Mouse (Mus musculus): Measurements from ENCODE around the gene Sema7a. TPM values are rescaled to one million over a fixed set of nuclear protein-coding genes. Genes with fewer than 3 reads are reported as not detected.

Gene Sema7a
- polyA plus RNA-seq, 1 experiment from 2014 or later = 0.04 TPM

- ATAC-seq (ENCODE audit: low read depth) = no peak
- WGBS (ENCODE audit: insufficient replicate concordance) = 74% methylated on average over 12 of the region's 12 CpGs
- Histone ChIP-seq H3K4me3 (ENCODE audit: low read depth, low read length) (no peak overlapping the region), H3K27me3 (ENCODE audit: control insufficient read depth, insufficient read depth, low read depth, low read length) (peaks cover 3% of the 10 kb centered on the region; the same call in 1 of the 2 replicates), H3K36me3 (ENCODE audit: control insufficient read depth, insufficient read depth) (no peaks in the 10 kb centered on the region), H3K4me1 (ENCODE audit: control insufficient read depth, low read depth, low read length) (no peaks in the 10 kb centered on the region; the same call in 1 of the 2 replicates), H3K9me3 (replicated peaks; ENCODE audit: control insufficient read depth, low read length) (no peaks in the 10 kb centered on the region), H3K9ac (ENCODE audit: low read depth, low read length) (no peak overlapping the region), H3K27ac (ENCODE audit: low read length) (no peak overlapping the region), H3K4me2 (ENCODE audit: low read depth, low read length) (no peak overlapping the region)
Observed at GRCm38 (mm10) chr9:57954962-57955744, 15.2 kb downstream of the Sema7a start.

- Histone ChIP-seq H3K4me3 (ENCODE audit: low read depth, low read length) (no peak overlapping the region), H3K4me1 (ENCODE audit: control insufficient read depth, low read depth, low read length) (no peaks in the 10 kb centered on the region; the same call in 1 of the 2 replicates), H3K27me3 (ENCODE audit: control insufficient read depth, insufficient read depth, low read depth, low read length) (peaks cover 3% of the 10 kb centered on the region; the same call in 1 of the 2 replicates), H3K36me3 (ENCODE audit: control insufficient read depth, insufficient read depth) (no peaks in the 10 kb centered on the region), H3K9ac (ENCODE audit: low read depth, low read length) (no peak overlapping the region), H3K27ac (ENCODE audit: low read length) (no peak overlapping the region), H3K4me2 (ENCODE audit: low read depth, low read length) (no peak overlapping the region), H3K9me3 (replicated peaks; ENCODE audit: control insufficient read depth, low read length) (no peaks in the 10 kb centered on the region)
- no peak for ATAC-seq (ENCODE audit: low read depth)
- 55% methylated on average over 6 of the region's 6 CpGs for WGBS (ENCODE audit: insufficient replicate concordance)
Observed at GRCm38 (mm10) chr9:57955764-57956163, 15.9 kb downstream of the Sema7a start.

GRCm38 (mm10) chr9:57956196-57956837 is 16.4 kb downstream of the Sema7a start:
- no peak overlapping the region for H3K4me3 ChIP-seq (ENCODE audit: low read depth, low read length)
- H3K27me3 ChIP-seq (ENCODE audit: control insufficient read depth, insufficient read depth, low read depth, low read length) = peaks cover under 1% of the 10 kb centered on the region; the same call in 1 of the 2 replicates
- 55% methylated on average over 9 of the region's 9 CpGs for WGBS (ENCODE audit: insufficient replicate concordance)
- no peak overlapping the region for H3K9ac ChIP-seq (ENCODE audit: low read depth, low read length)
- H3K4me1 ChIP-seq (ENCODE audit: control insufficient read depth, low read depth, low read length) = no peaks in the 10 kb centered on the region; the same call in 1 of the 2 replicates
- H3K9me3 ChIP-seq (replicated peaks; ENCODE audit: control insufficient read depth, low read length) = no peaks in the 10 kb centered on the region
- no peak for ATAC-seq (ENCODE audit: low read depth)
- H3K27ac ChIP-seq (ENCODE audit: low read length) = no peak overlapping the region
- H3K4me2 ChIP-seq (ENCODE audit: low read depth, low read length) = no peak overlapping the region
- H3K36me3 ChIP-seq (ENCODE audit: control insufficient read depth, insufficient read depth) = no peaks in the 10 kb centered on the region

GRCm38 (mm10) chr9:57956838-57957236 is 16.9 kb downstream of the Sema7a start:
- Histone ChIP-seq H3K4me1 (ENCODE audit: control insufficient read depth, low read depth, low read length) (no peaks in the 10 kb centered on the region; the same call in 1 of the 2 replicates), H3K4me3 (ENCODE audit: low read depth, low read length) (no peak overlapping the region), H3K4me2 (ENCODE audit: low read depth, low read length) (no peak overlapping the region), H3K9ac (ENCODE audit: low read depth, low read length) (no peak overlapping the region), H3K27ac (ENCODE audit: low read length) (no peak overlapping the region), H3K36me3 (ENCODE audit: control insufficient read depth, insufficient read depth) (no peaks in the 10 kb centered on the region), H3K9me3 (replicated peaks; ENCODE audit: control insufficient read depth, low read length) (no peaks in the 10 kb centered on the region), H3K27me3 (ENCODE audit: control insufficient read depth, insufficient read depth, low read depth, low read length) (no peaks in the 10 kb centered on the region)
- 24% methylated on average over 5 of the region's 5 CpGs for WGBS (ENCODE audit: insufficient replicate concordance)
- no peak for ATAC-seq (ENCODE audit: low read depth)

GRCm38 (mm10) chr9:57958615-57959014 is 18.7 kb downstream of the Sema7a start:
- 50% methylated on average over 1 of the region's 1 CpGs for WGBS (ENCODE audit: insufficient replicate concordance)
- Histone ChIP-seq H3K9me3 (replicated peaks; ENCODE audit: control insufficient read depth, low read length) (no peaks in the 10 kb centered on the region), H3K4me2 (ENCODE audit: low read depth, low read length) (no peak overlapping the region), H3K9ac (ENCODE audit: low read depth, low read length) (no peak overlapping the region), H3K4me1 (ENCODE audit: control insufficient read depth, low read depth, low read length) (no peaks in the 10 kb centered on the region; the same call in 1 of the 2 replicates), H3K27ac (ENCODE audit: low read length) (no peak overlapping the region), H3K27me3 (ENCODE audit: control insufficient read depth, insufficient read depth, low read depth, low read length) (no peaks in the 10 kb centered on the region), H3K4me3 (ENCODE audit: low read depth, low read length) (no peak overlapping the region), H3K36me3 (ENCODE audit: control insufficient read depth, insufficient read depth) (no peaks in the 10 kb centered on the region)
- no peak for ATAC-seq (ENCODE audit: low read depth)

GRCm38 (mm10) chr9:57959399-57959798 is 19.5 kb downstream of the Sema7a start:
- Histone ChIP-seq H3K4me3 (ENCODE audit: low read depth, low read length) (no peak overlapping the region), H3K9ac (ENCODE audit: low read depth, low read length) (no peak overlapping the region), H3K4me2 (ENCODE audit: low read depth, low read length) (no peak overlapping the region), H3K36me3 (ENCODE audit: control insufficient read depth, insufficient read depth) (no peaks in the 10 kb centered on the region), H3K9me3 (replicated peaks; ENCODE audit: control insufficient read depth, low read length) (no peaks in the 10 kb centered on the region), H3K27me3 (ENCODE audit: control insufficient read depth, insufficient read depth, low read depth, low read length) (no peaks in the 10 kb centered on the region), H3K27ac (ENCODE audit: low read length) (no peak overlapping the region), H3K4me1 (ENCODE audit: control insufficient read depth, low read depth, low read length) (no peaks in the 10 kb centered on the region; the same call in 1 of the 2 replicates)
- no peak for ATAC-seq (ENCODE audit: low read depth)
- WGBS (ENCODE audit: insufficient replicate concordance) = 59% methylated on average over 10 of the region's 10 CpGs

GRCm38 (mm10) chr9:57959886-57960866 is 20.3 kb downstream of the Sema7a start:
- ATAC-seq (ENCODE audit: low read depth) = no peak

GRCm38 (mm10) chr9:57961226-57961625 is 21.3 kb downstream of the Sema7a start:
- WGBS (ENCODE audit: insufficient replicate concordance) = 79% methylated on average over 15 of the region's 15 CpGs

More at GRCm38 (mm10) chr9:57959886-57960866, 20.3 kb downstream of the Sema7a start:
- Histone ChIP-seq H3K9ac (ENCODE audit: low read depth, low read length) (no peak overlapping the region), H3K4me3 (ENCODE audit: low read depth, low read length) (no peak overlapping the region), H3K27ac (ENCODE audit: low read length) (no peak overlapping the region), H3K27me3 (ENCODE audit: control insufficient read depth, insufficient read depth, low read depth, low read length) (no peaks in the 10 kb centered on the region), H3K4me2 (ENCODE audit: low read depth, low read length) (no peak overlapping the region), H3K36me3 (ENCODE audit: control insufficient read depth, insufficient read depth) (no peaks in the 10 kb centered on the region), H3K4me1 (ENCODE audit: control insufficient read depth, low read depth, low read length) (no peaks in the 10 kb centered on the region), H3K9me3 (replicated peaks; ENCODE audit: control insufficient read depth, low read length) (no peaks in the 10 kb centered on the region)
- 64% methylated on average over 17 of the region's 17 CpGs for WGBS (ENCODE audit: insufficient replicate concordance)

More at GRCm38 (mm10) chr9:57961226-57961625, 21.3 kb downstream of the Sema7a start:
- no peak overlapping the region for H3K4me3 ChIP-seq (ENCODE audit: low read depth, low read length)
- H3K4me2 ChIP-seq (ENCODE audit: low read depth, low read length) = no peak overlapping the region
- no peaks in the 10 kb centered on the region for H3K36me3 ChIP-seq (ENCODE audit: control insufficient read depth, insufficient read depth)
- no peaks in the 10 kb centered on the region for H3K27me3 ChIP-seq (ENCODE audit: control insufficient read depth, insufficient read depth, low read depth, low read length)
- ATAC-seq (ENCODE audit: low read depth) = no peak
- H3K4me1 ChIP-seq (ENCODE audit: control insufficient read depth, low read depth, low read length) = no peaks in the 10 kb centered on the region
- H3K9me3 ChIP-seq (replicated peaks; ENCODE audit: control insufficient read depth, low read length) = no peaks in the 10 kb centered on the region
- no peak overlapping the region for H3K9ac ChIP-seq (ENCODE audit: low read depth, low read length)
- no peak overlapping the region for H3K27ac ChIP-seq (ENCODE audit: low read length)
